Mouse (Mus musculus) MEL (cell line): Measurements from ENCODE around the gene Ren1.

ENCODE experiments used
- CHD2 ChIP-seq: IDR thresholded peaks from 2 replicates; pipeline ENCODE4 v1.6.1; 2011; ENCODE audit warnings: low read length, improper control_type of control experiment
- CTCF ChIP-seq, 3 experiments: IDR thresholded peaks in 2 of 3; conservative IDR thresholded peaks in 1 of 3; 2 replicates each; pipeline ENCODE4 v1.5.1; 2011 to 2012; ENCODE audit warnings: low read length in 3 of 3, low read depth in 2 of 3, mild to moderate bottlenecking in 2 of 3, improper control_type of control experiment in 1 of 3, inconsistent platforms in 1 of 3, mixed read lengths in 1 of 3, moderate library complexity in 1 of 3; ENCODE audit not compliant: control insufficient read depth in 1 of 3, insufficient read depth in 1 of 3, poor library complexity in 1 of 3, severe bottlenecking in 1 of 3
- E2F4 ChIP-seq: IDR thresholded peaks from 2 replicates; pipeline ENCODE4 v1.6.1; 2011; ENCODE audit warnings: low read depth, low read length, improper control_type of control experiment, borderline replicate concordance
- ELF1 ChIP-seq: IDR thresholded peaks from 2 replicates; pipeline ENCODE4 v1.6.1; 2014; ENCODE audit warnings: low read depth, mild to moderate bottlenecking, inconsistent platforms, low read length, improper control_type of control experiment, moderate library complexity
- EP300 ChIP-seq, 2 experiments: IDR thresholded peaks; 2 replicates each; pipeline ENCODE4 v1.6.1; 2011; ENCODE audit warnings: improper control_type of control experiment in 2 of 2, low read length in 2 of 2, low read depth in 1 of 2, mild to moderate bottlenecking in 1 of 2
- ETS1 ChIP-seq: IDR thresholded peaks from 2 replicates; pipeline ENCODE4 v1.6.1; 2012; ENCODE audit warnings: low read depth, mild to moderate bottlenecking, inconsistent platforms, low read length, improper control_type of control experiment, moderate library complexity
- GATA1 ChIP-seq: IDR thresholded peaks from 2 replicates; pipeline ENCODE4 v1.6.1; 2011; ENCODE audit warnings: low read depth, low read length, improper control_type of control experiment
- HCFC1 ChIP-seq: IDR thresholded peaks from 2 replicates; pipeline ENCODE4 v1.6.1; 2012; ENCODE audit warnings: low read depth, mild to moderate bottlenecking, inconsistent platforms, low read length, improper control_type of control experiment, moderate library complexity
- KAT2A ChIP-seq: conservative IDR thresholded peaks from 2 replicates; pipeline ENCODE4 v1.6.1; 2012; ENCODE audit warnings: low read depth, low read length, improper control_type of control experiment, inconsistent platforms
- MAX ChIP-seq: IDR thresholded peaks from 2 replicates; pipeline ENCODE4 v1.6.1; 2011; ENCODE audit warnings: low read length, improper control_type of control experiment
- NELFE ChIP-seq: IDR thresholded peaks from 2 replicates; pipeline ENCODE4 v1.6.1; 2011; ENCODE audit warnings: low read depth, low read length, improper control_type of control experiment
- POLR2AphosphoS5 ChIP-seq: IDR thresholded peaks from 2 replicates; pipeline ENCODE4 v1.6.1; 2012; ENCODE audit warnings: low read depth, borderline replicate concordance, mild to moderate bottlenecking, inconsistent platforms, low read length, moderate library complexity, mixed read lengths

DNA sequence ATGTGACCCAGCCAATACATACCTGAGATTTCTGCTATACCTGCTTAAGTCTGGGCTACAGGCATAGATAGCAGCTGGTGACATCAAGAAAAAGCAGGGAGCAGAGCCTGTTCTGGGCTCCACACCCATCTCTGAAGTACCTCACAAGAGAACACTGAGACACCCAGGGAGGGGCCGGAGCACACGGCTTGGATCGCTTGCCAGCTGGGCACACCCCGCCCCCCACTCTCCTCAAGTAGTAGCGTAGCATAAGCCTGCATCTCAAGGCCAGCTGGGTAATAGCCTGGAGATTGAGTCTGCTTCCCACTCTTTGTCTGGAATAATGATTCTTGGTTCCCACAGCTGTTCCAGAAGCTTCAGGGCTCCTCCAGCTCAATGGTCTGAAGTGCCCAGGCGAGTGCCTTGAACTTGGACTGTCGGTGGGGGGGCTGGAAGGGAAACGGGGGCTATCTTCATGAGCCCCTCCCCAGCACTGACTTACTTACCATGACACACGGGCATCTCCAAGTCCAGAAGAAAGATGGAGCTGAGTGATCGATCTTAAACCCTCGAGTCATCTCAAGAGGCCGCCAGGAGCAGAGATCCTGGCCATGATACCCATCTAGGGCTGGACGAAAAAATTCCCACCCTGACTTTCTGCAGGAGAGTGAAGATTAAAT is 28.9 kb upstream of the Ren1 start, which contains the start of gene Kiss1:
- TF ChIP-seq EP300 (IDR thresholded peaks at IDR 0.05; ENCODE audit: low read depth in 1 of 2, low read length in 2 of 2) (no peak), KAT2A (no peak), CTCF (IDR thresholded peaks at IDR 0.05 in 2 of 3, conservative IDR thresholded peaks at IDR 0.05 in 1 of 3; ENCODE audit: control insufficient read depth in 1 of 3, insufficient read depth in 1 of 3, low read depth in 2 of 3, low read length in 3 of 3, poor library complexity in 1 of 3, severe bottlenecking in 1 of 3) (no peak), ETS1 (no peak), HCFC1 (no peak), ELF1 (no peak), GATA1 (no peak), NELFE (no peak), POLR2AphosphoS5 (no peak), E2F4 (no peak), CHD2 (no peak), MAX (no peak)
